Mouse (Mus musculus): ENCODE results near the gene Tmem184c. TPM values are rescaled to one million over a fixed set of nuclear protein-coding genes. Genes with fewer than 3 reads are reported as not detected.
A peak's percentile ranks its signal among the peaks of the same experiment; 100 is the strongest.

Gene Tmem184c
- total RNA-seq, 1 experiment from 2014 or later: 24.7 TPM

DNA sequence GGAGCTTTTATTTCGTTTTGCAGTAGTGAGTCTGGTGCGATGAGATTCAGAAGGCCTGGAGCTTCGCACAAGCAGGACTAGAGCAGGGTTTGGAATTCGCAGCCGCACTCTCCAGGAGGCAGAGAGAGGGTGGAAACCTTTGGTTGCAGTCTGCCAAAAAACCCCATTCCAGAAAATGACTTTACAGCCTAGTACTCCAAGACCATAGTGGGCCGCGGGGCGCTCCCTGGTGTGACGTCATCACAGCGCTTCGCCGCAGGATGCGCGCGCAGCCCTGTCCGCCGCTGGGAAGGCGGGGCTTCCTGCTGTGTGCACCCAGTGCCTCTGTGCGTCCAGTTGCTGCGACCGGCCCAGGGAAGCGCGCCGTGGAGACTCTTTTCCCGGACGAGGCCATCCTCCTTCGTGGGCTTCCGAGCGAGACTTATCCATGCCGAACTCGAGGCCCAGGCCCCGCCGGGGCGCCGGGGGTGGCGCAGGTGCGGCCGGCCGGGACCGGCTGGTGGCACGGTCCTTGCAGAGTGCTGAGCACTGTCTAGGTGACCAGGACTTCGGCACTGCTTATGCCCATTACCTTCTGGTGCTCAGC, 61.3 kb downstream of the Tmem184c start, which contains the start of gene Prmt9:
TSS of gene Prmt9 (plus strand) at position 277 of the 586 bp plus-strand sequence.
- ATAC-seq (replicated peaks; ENCODE audit: insufficient number of reproducible peaks, low FRiP score, low TSS enrichment, poor library complexity, severe bottlenecking): peak; percentile 85

Other genes starting within 250 kb of the Tmem184c start
- 6.9 to 51.9 TPM (median 11.5 TPM) in 3 replicates for gene Arhgap10, start 92.7 kb downstream of the Tmem184c start, total RNA-seq (2017)
- gene Prmt9, start 61.3 kb downstream of the Tmem184c start, total RNA-seq (2017): 33.1 to 41.1 TPM (median 33.2 TPM) in 3 replicates
- gene Ednra, start 113.8 kb upstream of the Tmem184c start, total RNA-seq (2017): not detected in 3 replicates